Mouse (Mus musculus) ES-E14 (cell line): ENCODE results near the gene Best1.

Experiments used
- HCFC1 ChIP-seq: IDR thresholded peaks from 2 replicates; pipeline ENCODE4 v1.6.1; 2012; ENCODE audit warnings: low read length, inconsistent platforms, borderline replicate concordance; ENCODE audit not compliant: insufficient read depth
- MAFK ChIP-seq: IDR thresholded peaks from 2 replicates; pipeline ENCODE4 v1.6.1; 2014; ENCODE audit warnings: mild to moderate bottlenecking, low read depth, low read length, inconsistent platforms; ENCODE audit not compliant: insufficient read depth

GRCm38 (mm10) chr19:9940903-9941302 is 60.5 kb downstream of the Best1 start:
- TF ChIP-seq MAFK, result no peak
- no peak for TF ChIP-seq HCFC1
